In genomic region chr7:51742720-51743119, GRCm38 (mm10) we compare ENCODE assay signal across 30 mouse cellular contexts.
A peak's percentile ranks its signal among the peaks of the same experiment; 100 is the strongest.
DNase-seq lines count a peak whose midpoint lies in the region; ATAC-seq lines count a peak whose summit lies in the region.
"Had no signal": no experiment of that assay in that cellular context is flagged by ENCODE, and none has a peak within 500 bp of the region (broad histone marks: within the 10 kb centered on the region; RNA-seq: fewer than 3 reads in every experiment).

No protein-coding gene starts in this region.

- 75% methylated on average over 2 of the region's 2 CpGs for WGBS in hindbrain, embryonic 13.5 days
- 86% methylated on average over 2 of the region's 2 CpGs for WGBS in hindbrain, embryonic 10.5 days
- WGBS in neural tube, embryonic 11.5 days: 83% methylated on average over 2 of the region's 2 CpGs
- WGBS in neural tube, embryonic 12.5 days: 73% methylated on average over 2 of the region's 2 CpGs

- no peaks in the 10 kb centered on the region for H3K36me3 ChIP-seq in hindbrain, embryonic 13.5 days
- H3K36me3 ChIP-seq in hindbrain, embryonic 10.5 days: no peaks in the 10 kb centered on the region
- H3K36me3 ChIP-seq in neural tube, embryonic 11.5 days (ENCODE audit: control insufficient read depth, insufficient read depth, low read length): no peaks in the 10 kb centered on the region
- no peaks in the 10 kb centered on the region for H3K36me3 ChIP-seq in neural tube, embryonic 12.5 days
- H3K36me3 ChIP-seq: embryonic facial prominence, embryonic 12.5 days; forebrain, embryonic 10.5 days; forebrain, embryonic 15.5 days; kidney, embryonic 15.5 days; limb, embryonic 12.5 days; lung, embryonic 15.5 days had no signal

- no peak overlapping the region for H3K9ac ChIP-seq in hindbrain, embryonic 13.5 days
- no peak overlapping the region for H3K9ac ChIP-seq in neural tube, embryonic 11.5 days (ENCODE audit: low read length)
- no peak overlapping the region for H3K9ac ChIP-seq in neural tube, embryonic 12.5 days
- H3K9ac ChIP-seq: embryonic facial prominence, embryonic 12.5 days; forebrain, embryonic 15.5 days; kidney, embryonic 15.5 days; limb, embryonic 12.5 days; lung, embryonic 15.5 days had no signal

- peak; percentile 49; the same call in 1 of the 2 replicates for ATAC-seq in hindbrain, embryonic 13.5 days (ENCODE audit: low FRiP score)
- ATAC-seq in neural tube, embryonic 11.5 days (ENCODE audit: insufficient read depth, low FRiP score, low TSS enrichment): peak; percentile 52; the same call in 1 of the 2 replicates
- peak; percentile 43; the same call in 1 of the 2 replicates for ATAC-seq in neural tube, embryonic 12.5 days (ENCODE audit: low FRiP score, low read depth)
- ATAC-seq: activated CD4-positive, CD25-positive, alpha-beta regulatory T cell, adult 4 months; forebrain, embryonic 15.5 days had no signal

- H3K4me1 ChIP-seq in hindbrain, embryonic 13.5 days (replicated peaks): peaks cover 6% of the 10 kb centered on the region; the same call in 1 of the 2 replicates
- H3K4me1 ChIP-seq in hindbrain, embryonic 10.5 days (replicated peaks): 0 out of 2 replicates have a peak, but pooled peaks cover 3% of the 10 kb centered on the region
- no peaks in the 10 kb centered on the region for H3K4me1 ChIP-seq in neural tube, embryonic 11.5 days (ENCODE audit: control insufficient read depth, insufficient read depth, low read length)
- H3K4me1 ChIP-seq in neural tube, embryonic 12.5 days: peaks cover 7% of the 10 kb centered on the region
- H3K4me1 ChIP-seq: embryonic facial prominence, embryonic 12.5 days; forebrain, embryonic 10.5 days; forebrain, embryonic 15.5 days; kidney, embryonic 15.5 days; limb, embryonic 12.5 days; lung, embryonic 15.5 days had no signal

- DNase-seq in hindbrain, embryonic 10.5 days (ENCODE audit: low spot score): no peak
- DNase-seq in neural tube, embryonic 11.5 days (ENCODE audit: low spot score): no peak
- no peak for DNase-seq in neural tube, embryonic 10.5 days (ENCODE audit: extremely low spot score, low spot score)
- no peak for DNase-seq in lung, postnatal 10 days
- DNase-seq in ovary, postnatal 36 days (ENCODE audit: low spot score): no peak
- DNase-seq in adipocyte (ENCODE audit: low spot score): no peak
- DNase-seq: adrenal gland, adult 8-10 months; cerebellum, adult 9-10 months; embryo, embryonic 11 days; gastrocnemius, postnatal 25 days; heart, adult 11 months; heart, postnatal 36 days; kidney, adult 18-20 months; kidney, postnatal 25 days; lung, postnatal 4 days; thymus, adult 2 months; thymus, postnatal 36 days had no signal

- H3K4me3 ChIP-seq in hindbrain, embryonic 13.5 days: no peak overlapping the region
- no peak overlapping the region for H3K4me3 ChIP-seq in hindbrain, embryonic 10.5 days
- no peak overlapping the region for H3K4me3 ChIP-seq in neural tube, embryonic 11.5 days (ENCODE audit: low read depth, low read length)
- no peak overlapping the region for H3K4me3 ChIP-seq in neural tube, embryonic 12.5 days
- H3K4me3 ChIP-seq: embryonic facial prominence, embryonic 12.5 days; forebrain, embryonic 10.5 days; forebrain, embryonic 15.5 days; kidney, embryonic 15.5 days; limb, embryonic 12.5 days; lung, embryonic 15.5 days; megakaryocyte, embryonic 14.5 days had no signal

- no peaks in the 10 kb centered on the region for H3K27me3 ChIP-seq in hindbrain, embryonic 13.5 days
- H3K27me3 ChIP-seq in hindbrain, embryonic 10.5 days (ENCODE audit: insufficient read depth, poor library complexity, severe bottlenecking): peaks cover 2% of the 10 kb centered on the region; the same call in 1 of the 2 replicates
- H3K27me3 ChIP-seq in neural tube, embryonic 11.5 days (ENCODE audit: control insufficient read depth, insufficient read depth, low read length): no peaks in the 10 kb centered on the region
- H3K27me3 ChIP-seq in neural tube, embryonic 12.5 days (replicated peaks): no peaks in the 10 kb centered on the region
- H3K27me3 ChIP-seq: CH12.LX; embryonic facial prominence, embryonic 12.5 days; forebrain, embryonic 15.5 days; limb, embryonic 12.5 days; lung, embryonic 15.5 days; megakaryocyte, embryonic 14.5 days had no signal

- H3K27ac ChIP-seq in hindbrain, embryonic 13.5 days: peak overlapping the region; percentile 72
- no peak overlapping the region for H3K27ac ChIP-seq in hindbrain, embryonic 10.5 days
- H3K27ac ChIP-seq in neural tube, embryonic 11.5 days (ENCODE audit: low read depth, low read length): 0 out of 2 replicates have a peak overlapping the region, but pooled peaks have one; percentile 2
- H3K27ac ChIP-seq in neural tube, embryonic 12.5 days: peak overlapping the region; percentile 53; the same call in 1 of the 2 replicates
- H3K27ac ChIP-seq: embryonic facial prominence, embryonic 12.5 days; forebrain, embryonic 10.5 days; forebrain, embryonic 15.5 days; kidney, embryonic 15.5 days; limb, embryonic 12.5 days; lung, embryonic 15.5 days had no signal

- no peaks in the 10 kb centered on the region for H3K9me3 ChIP-seq in hindbrain, embryonic 13.5 days
- no peaks in the 10 kb centered on the region for H3K9me3 ChIP-seq in hindbrain, embryonic 10.5 days
- H3K9me3 ChIP-seq in neural tube, embryonic 11.5 days (ENCODE audit: control insufficient read depth, low read length): no peaks in the 10 kb centered on the region
- H3K9me3 ChIP-seq in neural tube, embryonic 12.5 days: no peaks in the 10 kb centered on the region
- H3K9me3 ChIP-seq: embryonic facial prominence, embryonic 12.5 days; forebrain, embryonic 10.5 days; forebrain, embryonic 15.5 days; kidney, embryonic 15.5 days; limb, embryonic 12.5 days; lung, embryonic 15.5 days; megakaryocyte, embryonic 14.5 days had no signal

- no peak overlapping the region for H3K4me2 ChIP-seq in hindbrain, embryonic 13.5 days
- H3K4me2 ChIP-seq in neural tube, embryonic 11.5 days (ENCODE audit: low read depth): no peak overlapping the region
- no peak overlapping the region for H3K4me2 ChIP-seq in neural tube, embryonic 12.5 days (replicated peaks)
- H3K4me2 ChIP-seq: embryonic facial prominence, embryonic 12.5 days; forebrain, embryonic 15.5 days; heart, embryonic 11.5 days; kidney, embryonic 15.5 days; limb, embryonic 12.5 days; liver, embryonic 11.5 days; lung, embryonic 15.5 days had no signal
